Mouse (Mus musculus) ES-E14 (cell line): Measurements from ENCODE around the gene Gm45337. TPM values are rescaled to one million over a fixed set of nuclear protein-coding genes. Genes with fewer than 3 reads are reported as not detected.
"Not testable (repeated sequence)": the region's sequence is repeated elsewhere in the genome, so short reads cannot be mapped to it uniquely, and the experiment has no call there.

Experiments
- DNase-seq: peaks from one replicate; pipeline ENCODE4 v3.0.0-alpha.2; 2013; ENCODE audit warnings: low read depth, low spot score
- H3K27ac ChIP-seq: 2 replicates; pipeline ENCODE4 v1.5.1; 2012; ENCODE audit warnings: low read depth, mild to moderate bottlenecking, low read length, moderate library complexity, mixed read lengths; ENCODE audit not compliant: poor library complexity, insufficient read depth, severe bottlenecking
- H3K36me3 ChIP-seq: 2 replicates; pipeline ENCODE4 v1.6.1; 2012; ENCODE audit warnings: mild to moderate bottlenecking, low read length, moderate library complexity, mixed read lengths; ENCODE audit not compliant: control insufficient read depth, poor library complexity, insufficient read depth, severe bottlenecking
- H3K4me1 ChIP-seq, 2 experiments: fragments of 150-350 bp in 1 of 2; sonication (generic) in 1 of 2; 2 replicates each; pipeline ENCODE4 v1.6.1; 2012; ENCODE audit warnings: low read length in 2 of 2, mild to moderate bottlenecking in 1 of 2, mixed read lengths in 1 of 2; ENCODE audit not compliant: control insufficient read depth in 2 of 2, insufficient read depth in 2 of 2, poor library complexity in 1 of 2
- H3K4me3 ChIP-seq, 2 experiments: fragments of 150-350 bp in 1 of 2; sonication (generic) in 1 of 2; 2 replicates each; pipeline ENCODE4 v1.5.1; 2012; ENCODE audit warnings: low read length in 2 of 2, low read depth in 1 of 2, mild to moderate bottlenecking in 1 of 2, mixed read lengths in 1 of 2; ENCODE audit not compliant: insufficient read depth in 1 of 2, poor library complexity in 1 of 2, severe bottlenecking in 1 of 2
- H3K9ac ChIP-seq: 2 replicates; pipeline ENCODE4 v1.6.1; 2012; ENCODE audit warnings: low read depth, mild to moderate bottlenecking, low read length, mixed read lengths; ENCODE audit not compliant: poor library complexity, insufficient read depth, severe bottlenecking
- H3K9me3 ChIP-seq: fragments of 150-350 bp; sonication (generic); 2 replicates; pipeline ENCODE4 v1.6.1; 2012; ENCODE audit warnings: low read depth, mild to moderate bottlenecking, low read length; ENCODE audit not compliant: control insufficient read depth, insufficient read depth
- CHD2 ChIP-seq: IDR thresholded peaks from 2 replicates; pipeline ENCODE4 v1.6.1; 2014; ENCODE audit warnings: mild to moderate bottlenecking, low read depth, low read length, inconsistent platforms
- HCFC1 ChIP-seq: IDR thresholded peaks from 2 replicates; pipeline ENCODE4 v1.6.1; 2012; ENCODE audit warnings: low read length, inconsistent platforms, borderline replicate concordance; ENCODE audit not compliant: insufficient read depth
- MAFK ChIP-seq: IDR thresholded peaks from 2 replicates; pipeline ENCODE4 v1.6.1; 2014; ENCODE audit warnings: mild to moderate bottlenecking, low read depth, low read length, inconsistent platforms; ENCODE audit not compliant: insufficient read depth
- ZC3H11A ChIP-seq: IDR thresholded peaks from 2 replicates; pipeline ENCODE4 v1.6.1; 2012; ENCODE audit warnings: low read depth, mild to moderate bottlenecking, inconsistent platforms, low read length, borderline replicate concordance
- ZNF384 ChIP-seq: IDR thresholded peaks from 2 replicates; pipeline ENCODE4 v1.6.1; 2012; ENCODE audit warnings: low read depth, low read length, inconsistent platforms
- in situ Hi-C, 2 experiments: fragments of 600-800 bp; cut with MboI; formaldehyde crosslinking; loops; one replicate each; pipeline ENCODE4 v1.15.1; 2025; ENCODE audit warnings: low sequenced_read_pairs in 2 of 2, inconsistent platforms in 1 of 2; ENCODE audit not compliant: unreplicated experiment in 2 of 2
- total RNA-seq: library from RNA; depleted of rRNA; stranded (reverse); fragments of 300-350 nt; gene quantifications from 2 replicates; pipeline ENCODE4 v1.2.3, GENCODE M21; 2012

The Gm45337 gene
- total RNA-seq, 1 experiment = not detected

- Histone ChIP-seq H3K27ac (no peak overlapping the region), H3K9me3 (no peaks in the 10 kb centered on the region), H3K4me1 (no peaks in the 10 kb centered on the region), H3K4me3 (no peak overlapping the region), H3K36me3 (no peaks in the 10 kb centered on the region), H3K9ac (no peak overlapping the region)
- peak; percentile 20 for DNase-seq
- in situ Hi-C loops = no loop called here
- TF ChIP-seq ZC3H11A = 0 out of 2 replicates have a peak, but pooled peaks have one; percentile 29
- TF ChIP-seq ZNF384 = no peak
- no peak for TF ChIP-seq HCFC1
- TF ChIP-seq MAFK = no peak
Measured at GRCm38 (mm10) chr7:142169836-142170235, 25.4 kb upstream of the Gm45337 start.

GRCm38 (mm10) chr7:142165639-142166038, 21.2 kb upstream of the Gm45337 start, which contains the start of gene Gm4553:
Gene Gm4553 (minus strand): TSS chr7:142165739.
- in situ Hi-C loops, H3K27ac ChIP-seq, H3K4me3 ChIP-seq, H3K9me3 ChIP-seq, DNase-seq, H3K4me1 ChIP-seq, H3K9ac ChIP-seq, H3K36me3 ChIP-seq: not testable (repeated sequence)

GRCm38 (mm10) chr7:142159366-142159765, 15.0 kb upstream of the Gm45337 start:
- Histone ChIP-seq H3K4me3 (no peak overlapping the region), H3K27ac (no peak overlapping the region), H3K36me3 (no peaks in the 10 kb centered on the region), H3K4me1 (no peaks in the 10 kb centered on the region), H3K9me3 (no peaks in the 10 kb centered on the region), H3K9ac (no peak overlapping the region)
- DNase-seq = no peak
- TF ChIP-seq ZNF384 = no peak
- TF ChIP-seq HCFC1 = no peak
- TF ChIP-seq CHD2 = no peak
- TF ChIP-seq MAFK = no peak
- TF ChIP-seq ZC3H11A = no peak
- in situ Hi-C loops = no loop called here

GRCm38 (mm10) chr7:142157013-142157412, 12.6 kb upstream of the Gm45337 start, which contains the start of gene Gm29735:
Gene Gm29735 (minus strand): TSS chr7:142157113.
- DNase-seq, in situ Hi-C loops, H3K9me3 ChIP-seq, H3K9ac ChIP-seq, H3K4me3 ChIP-seq, H3K36me3 ChIP-seq, H3K4me1 ChIP-seq, H3K27ac ChIP-seq: not testable (repeated sequence)

- in situ Hi-C loops = no loop called here
- H3K4me3 ChIP-seq = no peak overlapping the region
- no peak for DNase-seq
- H3K27ac ChIP-seq = no peak overlapping the region
- no peaks in the 10 kb centered on the region for H3K36me3 ChIP-seq
- H3K4me1 ChIP-seq = no peaks in the 10 kb centered on the region
- H3K9ac ChIP-seq = no peak overlapping the region
- H3K9me3 ChIP-seq = no peaks in the 10 kb centered on the region
- no peak for TF ChIP-seq ZC3H11A
- no peak for TF ChIP-seq ZNF384
- no peak for TF ChIP-seq CHD2
- TF ChIP-seq MAFK = no peak
- no peak for TF ChIP-seq HCFC1
Measured at GRCm38 (mm10) chr7:142155308-142155707, 10.9 kb upstream of the Gm45337 start.
